Mouse (Mus musculus) bone marrow, adult 2 months (tissue): ENCODE data around the gene Agbl4.

Experiments
- CTCF ChIP-seq: fragments of 200-500 bp; IDR thresholded peaks from 2 replicates; pipeline ENCODE4 v1.5.1; 2011; ENCODE audit warnings: low read length, control low read depth; ENCODE audit not compliant: control insufficient read depth, insufficient read depth
- POLR2A ChIP-seq: fragments of 200-500 bp; IDR thresholded peaks from 2 replicates; pipeline ENCODE4 v1.6.1; 2011; ENCODE audit warnings: low read depth, mild to moderate bottlenecking, control low read depth, low read length, borderline replicate concordance; ENCODE audit not compliant: control insufficient read depth

DNA sequence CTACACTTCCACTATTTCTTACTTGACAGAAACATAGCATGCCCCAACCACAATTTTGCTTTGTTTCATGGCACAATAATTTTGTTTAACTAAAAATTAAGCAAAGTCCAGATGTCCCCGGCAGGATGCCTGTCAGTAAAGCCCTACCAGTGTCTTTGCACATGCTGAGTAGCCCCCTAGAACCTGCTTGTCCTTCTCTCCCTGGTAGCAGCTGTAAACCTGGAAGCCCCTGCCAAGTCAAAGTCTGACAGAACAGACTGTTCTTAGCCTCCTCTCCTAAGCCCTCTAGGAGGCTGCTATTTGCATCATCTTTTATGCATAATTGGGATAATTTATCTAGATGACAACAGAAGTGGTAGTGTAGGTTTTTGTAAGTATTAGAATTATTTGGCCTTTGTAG, 758.4 kb downstream of the Agbl4 start:
- TF ChIP-seq CTCF: no peak
- TF ChIP-seq POLR2A: no peak
